Mouse (Mus musculus) embryonic facial prominence, embryonic 15.5 days (tissue): ENCODE measurements at regions not wholly inside any gene's neighbourhood (a gene's known extent, or its start where the extent isn't known, plus 50 kb on each side); places are given as distances from the start of the nearest gene placed in this dataset.

Experiments used
- ATAC-seq: fragments of 200-750 bp; cut with Nextera tagmentation; 2 replicates; pipeline ENCODE4 v1.8.0; 2017; ENCODE audit warnings: low read depth, moderate TSS enrichment; ENCODE audit not compliant: insufficient number of reproducible peaks, low FRiP score, low TSS enrichment
- H3K27ac ChIP-seq: fragments of 300-500 bp; sonication (generic); replicated peaks from 2 replicates; pipeline ENCODE4 v1.5.1; 2015; ENCODE audit warnings: mild to moderate bottlenecking, inconsistent platforms
- H3K27me3 ChIP-seq: fragments of 300-500 bp; sonication (generic); 2 replicates; pipeline ENCODE4 v1.6.1; 2015; ENCODE audit warnings: inconsistent platforms
- H3K36me3 ChIP-seq: fragments of 300-500 bp; sonication (generic); 2 replicates; pipeline ENCODE4 v1.6.1; 2015; ENCODE audit warnings: mild to moderate bottlenecking, inconsistent platforms
- H3K4me1 ChIP-seq: fragments of 300-500 bp; sonication (generic); 2 replicates; pipeline ENCODE4 v1.6.1; 2015; ENCODE audit warnings: inconsistent platforms
- H3K4me2 ChIP-seq: fragments of 300-500 bp; sonication (generic); replicated peaks from 2 replicates; pipeline ENCODE4 v1.6.1; 2015; ENCODE audit warnings: mild to moderate bottlenecking, inconsistent platforms
- H3K4me3 ChIP-seq: fragments of 300-500 bp; sonication (generic); replicated peaks from 2 replicates; pipeline ENCODE4 v1.5.1; 2015; ENCODE audit warnings: mild to moderate bottlenecking, inconsistent platforms
- H3K9ac ChIP-seq: fragments of 300-500 bp; sonication (generic); 2 replicates; pipeline ENCODE4 v1.6.1; 2015; ENCODE audit warnings: inconsistent platforms
- H3K9me3 ChIP-seq: fragments of 300-500 bp; sonication (generic); replicated peaks from 2 replicates; pipeline ENCODE4 v1.6.1; 2016; ENCODE audit warnings: inconsistent platforms
- WGBS: fragments of 180-500 bp; shearing (Covaris S2); methylation state at CpG from one replicate; pipeline ENCODE4 v1.1.7; 2015; 5-methylcytosine and 5-hydroxymethylcytosine counted together

DNA sequence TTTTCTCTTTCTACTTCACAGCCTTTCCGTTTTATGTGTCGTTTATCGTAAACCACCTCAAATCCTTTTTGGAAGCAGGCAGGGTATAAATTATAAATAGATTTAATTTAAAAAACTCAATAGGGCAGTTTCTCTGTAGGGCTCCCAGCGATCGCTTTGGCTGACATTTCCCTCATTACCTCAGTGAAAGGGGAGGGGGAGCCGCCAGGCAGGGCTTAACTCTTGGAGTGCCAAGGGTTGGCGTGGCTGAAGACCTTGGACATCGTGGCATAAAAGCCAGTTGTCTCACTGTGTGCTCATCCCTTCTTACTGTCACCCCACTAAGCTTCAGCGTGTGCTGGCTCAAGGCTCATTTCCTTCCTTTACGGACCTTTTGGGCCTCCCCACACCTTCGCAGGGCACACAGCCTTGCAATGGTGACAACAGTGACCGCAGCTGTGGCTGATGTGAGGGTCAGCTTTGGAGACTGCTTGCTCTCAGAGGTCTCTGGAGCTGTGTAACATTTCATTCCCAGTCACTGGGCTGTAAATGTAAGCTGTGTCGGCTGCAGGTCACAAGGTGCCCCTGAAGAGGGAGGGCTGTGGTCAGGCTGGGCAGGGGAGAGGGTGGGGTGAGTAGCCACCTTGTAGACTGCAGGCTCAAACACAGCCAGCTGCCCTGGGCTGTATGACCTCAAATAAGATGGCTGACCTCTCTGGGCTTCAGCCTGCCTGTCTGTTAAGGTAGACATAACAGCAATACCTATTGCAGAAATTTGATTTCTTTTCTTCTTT lies 81.6 kb upstream of the Stx16 start:
- Histone ChIP-seq H3K9me3 (no peaks in the 10 kb centered on the region), H3K4me2 (no peak overlapping the region), H3K4me3 (no peak overlapping the region), H3K27ac (no peak overlapping the region), H3K9ac (no peak overlapping the region), H3K36me3 (no peaks in the 10 kb centered on the region), H3K27me3 (no peaks in the 10 kb centered on the region), H3K4me1 (0 out of 2 replicates have a peak, but pooled peaks cover 10% of the 10 kb centered on the region)
- WGBS, result 38% methylated on average over 13 of the region's 13 CpGs
- no peak for ATAC-seq

DNA sequence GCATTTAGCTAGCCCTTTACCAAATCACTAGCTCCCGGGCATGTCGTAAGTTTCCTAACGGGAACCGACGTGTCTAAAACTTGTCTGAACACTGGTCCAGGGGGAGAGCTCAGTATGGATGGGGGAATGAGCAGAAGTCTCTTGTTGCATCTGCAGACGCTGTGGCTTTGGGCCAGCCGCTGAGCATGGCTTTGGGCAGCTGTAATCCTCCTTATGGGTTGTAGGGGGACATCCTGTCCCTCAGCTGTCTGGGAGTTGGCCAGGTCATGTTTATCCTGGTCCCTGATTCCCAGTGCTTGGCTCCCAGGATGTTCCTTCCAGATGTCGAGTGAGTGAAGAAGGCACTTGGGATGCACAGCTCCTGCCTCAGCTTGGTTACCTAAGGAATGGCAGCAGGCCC lies 71.4 kb upstream of the Stx16 start:
- Histone ChIP-seq H3K4me3 (no peak overlapping the region), H3K9ac (no peak overlapping the region), H3K27ac (no peak overlapping the region), H3K36me3 (no peaks in the 10 kb centered on the region), H3K4me1 (peaks cover 15% of the 10 kb centered on the region), H3K27me3 (no peaks in the 10 kb centered on the region), H3K4me2 (no peak overlapping the region), H3K9me3 (0 out of 2 replicates have a peak, but pooled peaks cover 3% of the 10 kb centered on the region)
- ATAC-seq, result no peak
- 69% methylated on average over 8 of the region's 8 CpGs for WGBS

DNA sequence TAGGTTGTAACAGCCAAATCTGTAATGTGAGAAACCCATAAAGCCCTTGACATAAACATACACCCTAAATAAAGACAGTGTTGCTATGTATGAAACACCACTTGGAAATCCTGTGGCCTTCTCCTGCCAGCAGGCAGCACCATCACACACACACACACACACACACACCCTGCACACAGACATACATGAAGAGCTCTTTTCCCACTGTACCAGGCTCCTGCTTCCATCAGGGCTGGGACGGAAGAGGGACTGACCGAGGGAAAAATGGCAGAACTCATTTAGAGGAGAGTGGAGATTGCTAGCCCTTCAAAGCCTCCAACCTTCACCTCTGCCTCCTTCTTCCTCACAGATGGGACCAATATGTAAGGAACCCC lies 68.1 kb upstream of the Stx16 start:
- peak; percentile 10; the same call in 1 of the 2 replicates for ATAC-seq
- no peaks in the 10 kb centered on the region for H3K27me3 ChIP-seq
- peaks cover 35% of the 10 kb centered on the region for H3K4me1 ChIP-seq

DNA sequence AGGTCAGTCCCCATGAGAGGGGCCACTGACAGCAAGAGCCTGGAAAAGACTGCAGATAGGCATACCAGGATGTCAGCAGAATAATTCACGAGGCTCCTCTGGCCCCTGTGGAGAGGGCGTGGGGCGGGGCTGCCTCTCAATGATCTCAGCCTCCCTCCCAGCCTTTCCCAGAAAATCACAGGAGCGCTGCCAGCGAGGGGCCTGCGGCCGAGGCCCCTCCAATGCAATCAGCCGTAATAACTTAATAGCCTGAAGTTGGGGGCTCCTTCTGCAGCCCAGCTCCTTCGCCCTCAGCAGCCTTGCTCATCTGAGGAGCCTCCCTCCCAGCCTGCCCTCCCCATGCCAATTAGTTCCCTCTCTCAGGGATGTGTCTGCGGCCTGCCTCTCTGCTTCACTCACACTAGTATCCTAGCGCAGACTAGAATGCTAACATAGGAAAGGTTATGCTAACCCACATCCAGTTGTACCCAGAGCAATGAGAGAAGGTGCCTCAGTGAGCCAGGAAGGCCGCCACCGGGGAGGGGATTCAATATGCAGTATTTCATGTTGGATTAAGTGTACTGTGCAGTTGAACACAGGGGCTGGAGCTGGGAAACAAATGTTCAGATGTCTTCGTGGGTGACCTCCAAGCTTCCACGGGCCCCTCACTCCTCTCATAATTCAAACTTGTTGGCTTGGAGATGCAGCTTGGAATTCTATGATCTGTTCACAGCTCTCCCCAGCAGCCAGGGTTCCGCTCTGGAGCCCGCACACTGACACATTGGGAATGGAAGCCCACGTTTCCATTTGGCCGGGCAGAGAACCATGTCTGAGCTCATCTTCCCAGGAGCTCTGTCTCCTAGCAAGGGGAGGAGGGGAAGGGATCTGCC lies 67.5 kb upstream of the Stx16 start:
- 35% methylated on average over 19 of the region's 19 CpGs for WGBS
- Histone ChIP-seq H3K27ac (peak overlapping the region; percentile 83), H3K4me2 (no peak overlapping the region), H3K36me3 (no peaks in the 10 kb centered on the region), H3K4me3 (no peak overlapping the region), H3K27me3 (no peaks in the 10 kb centered on the region), H3K4me1 (peaks cover 35% of the 10 kb centered on the region), H3K9ac (no peak overlapping the region), H3K9me3 (0 out of 2 replicates have a peak, but pooled peaks cover 3% of the 10 kb centered on the region)
- peak; percentile 84 for ATAC-seq

More for the DNA sequence above, 68.1 kb upstream of the Stx16 start:
- 0 out of 2 replicates have a peak, but pooled peaks cover 3% of the 10 kb centered on the region for H3K9me3 ChIP-seq
- no peaks in the 10 kb centered on the region for H3K36me3 ChIP-seq
- no peak overlapping the region for H3K9ac ChIP-seq
- WGBS, result 57% methylated on average over 2 of the region's 2 CpGs
- H3K4me3 ChIP-seq, result no peak overlapping the region
- peak overlapping the region; percentile 83 for H3K27ac ChIP-seq
- no peak overlapping the region for H3K4me2 ChIP-seq

DNA sequence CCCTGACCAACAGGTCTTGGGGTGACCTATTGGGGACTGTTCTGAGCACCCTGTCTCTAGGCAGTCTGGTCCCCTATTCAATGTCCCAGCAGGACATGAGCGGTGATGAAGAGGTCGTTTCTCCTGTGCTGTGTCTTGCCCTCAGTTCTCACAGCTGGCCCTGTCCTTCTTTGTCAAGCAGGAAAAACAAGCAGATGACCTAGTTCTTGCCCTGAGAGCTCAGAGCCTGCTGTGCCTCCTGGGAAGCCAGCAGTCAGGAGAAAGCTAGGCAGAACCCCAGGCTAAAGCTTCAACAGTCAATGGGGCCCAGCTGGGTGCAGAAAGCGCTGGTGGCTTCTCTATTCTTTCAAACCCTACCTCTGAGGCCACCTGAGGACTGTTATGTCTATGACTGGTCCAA lies 66.1 kb upstream of the Stx16 start:
- H3K27ac ChIP-seq, result no peak overlapping the region
- WGBS, result 65% methylated on average over 3 of the region's 3 CpGs
- no peak overlapping the region for H3K4me2 ChIP-seq
- H3K27me3 ChIP-seq, result no peaks in the 10 kb centered on the region
- H3K4me3 ChIP-seq, result no peak overlapping the region
- H3K36me3 ChIP-seq, result no peaks in the 10 kb centered on the region
- no peak overlapping the region for H3K9ac ChIP-seq
- no peaks in the 10 kb centered on the region for H3K9me3 ChIP-seq
- H3K4me1 ChIP-seq, result peaks cover 35% of the 10 kb centered on the region
- no peak for ATAC-seq

DNA sequence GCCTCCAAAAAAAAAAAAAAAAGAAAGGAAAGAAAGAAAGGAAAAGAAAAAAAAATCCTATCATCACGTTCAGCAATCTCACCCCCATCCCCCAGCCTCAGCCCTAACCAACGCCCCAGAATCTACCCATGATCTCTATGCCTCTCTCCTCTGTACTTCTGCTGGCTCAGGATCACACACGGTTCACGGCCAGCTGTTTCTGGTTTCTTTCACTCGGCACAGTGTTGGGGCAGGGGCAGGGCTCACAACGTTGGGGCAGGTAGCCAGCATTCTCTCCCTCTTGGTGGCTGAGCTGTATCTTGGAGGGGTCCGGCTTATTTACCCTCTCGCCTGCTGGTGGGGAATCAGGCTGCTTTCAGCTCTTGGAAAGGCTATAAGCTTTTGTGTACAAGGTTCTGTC lies 64.7 kb upstream of the Stx16 start:
- ATAC-seq, result peak; percentile 21; the same call in 1 of the 2 replicates
- H3K4me1 ChIP-seq, result peaks cover 39% of the 10 kb centered on the region
- no peaks in the 10 kb centered on the region for H3K27me3 ChIP-seq
- H3K27ac ChIP-seq, result peak overlapping the region; percentile 60
- no peak overlapping the region for H3K4me2 ChIP-seq
- no peak overlapping the region for H3K4me3 ChIP-seq
- WGBS, result 22% methylated on average over 8 of the region's 8 CpGs
- no peaks in the 10 kb centered on the region for H3K9me3 ChIP-seq
- H3K9ac ChIP-seq, result no peak overlapping the region
- no peaks in the 10 kb centered on the region for H3K36me3 ChIP-seq

DNA sequence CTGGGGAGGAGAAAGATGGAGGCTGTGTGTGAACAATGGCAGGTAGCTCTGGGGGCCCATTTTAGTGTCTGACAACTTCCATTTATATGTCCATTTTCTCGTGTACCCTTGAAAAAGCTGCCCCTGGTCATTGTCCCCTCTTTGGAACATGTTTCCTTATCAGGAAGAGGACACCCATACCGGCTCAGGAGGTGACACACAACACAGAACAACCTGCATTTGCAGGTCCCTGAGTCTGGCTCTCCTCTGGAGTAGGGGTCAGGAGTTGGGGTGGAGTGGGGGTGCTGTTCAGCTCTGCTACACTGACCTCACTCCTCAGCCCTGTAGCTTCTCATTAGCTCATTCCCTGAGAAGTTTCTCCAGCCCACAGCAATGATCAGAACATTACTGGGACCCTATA lies 61.7 kb upstream of the Stx16 start:
- peaks cover 24% of the 10 kb centered on the region for H3K4me1 ChIP-seq
- WGBS, result 74% methylated on average over 2 of the region's 2 CpGs

DNA sequence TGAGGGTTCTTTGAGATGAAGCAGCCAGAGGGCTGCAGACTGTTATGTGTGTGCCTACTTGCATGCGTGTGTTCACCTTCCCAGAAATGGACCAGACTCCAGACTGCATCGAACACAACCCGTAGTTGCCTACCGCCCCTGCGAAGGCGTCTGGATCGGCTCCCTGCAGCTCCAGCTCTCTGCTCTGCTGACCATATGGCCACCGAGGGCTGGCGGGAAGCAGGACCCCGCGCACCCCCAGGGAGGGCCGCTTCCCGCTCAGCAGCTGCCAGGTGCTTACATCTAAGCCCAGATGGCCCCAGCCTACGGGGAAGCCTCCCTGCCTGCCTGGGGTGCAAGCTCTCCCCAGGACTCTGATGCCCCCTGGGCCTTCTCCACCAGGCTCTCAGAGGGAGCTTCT lies 60.8 kb upstream of the Stx16 start:
- H3K9me3 ChIP-seq, result no peaks in the 10 kb centered on the region
- no peak for ATAC-seq
- H3K27ac ChIP-seq, result no peak overlapping the region

More for the DNA sequence above, 61.7 kb upstream of the Stx16 start:
- Histone ChIP-seq H3K9ac (no peak overlapping the region), H3K4me2 (no peak overlapping the region), H3K27me3 (no peaks in the 10 kb centered on the region), H3K36me3 (no peaks in the 10 kb centered on the region), H3K27ac (no peak overlapping the region), H3K4me3 (no peak overlapping the region), H3K9me3 (no peaks in the 10 kb centered on the region)
- no peak for ATAC-seq

DNA sequence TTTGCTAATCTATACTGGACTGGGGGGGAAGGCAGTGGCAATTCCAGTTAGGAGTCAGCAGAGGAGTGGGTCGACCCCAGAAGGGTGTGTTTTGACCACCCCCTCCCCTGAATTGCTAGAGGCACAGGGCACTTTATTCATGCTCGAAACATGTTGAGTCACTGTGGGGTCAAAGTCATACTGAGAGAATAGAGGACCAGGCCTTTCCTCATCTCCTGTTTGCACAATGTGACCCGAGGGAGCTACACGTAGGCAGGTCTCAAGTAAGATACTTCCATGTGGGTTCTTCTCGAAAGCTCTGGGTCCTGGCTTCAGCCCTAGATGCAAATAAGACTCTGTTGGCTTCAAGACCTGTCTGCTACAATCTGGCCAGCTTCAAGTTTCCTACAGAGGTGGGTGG lies 60.0 kb upstream of the Stx16 start:
- H3K4me1 ChIP-seq, result peaks cover 17% of the 10 kb centered on the region
- H3K9me3 ChIP-seq, result no peaks in the 10 kb centered on the region
- ATAC-seq, result no peak
- no peak overlapping the region for H3K27ac ChIP-seq
- 87% methylated on average over 5 of the region's 5 CpGs for WGBS
- H3K27me3 ChIP-seq, result no peaks in the 10 kb centered on the region
- no peak overlapping the region for H3K4me3 ChIP-seq
- H3K9ac ChIP-seq, result no peak overlapping the region
- H3K4me2 ChIP-seq, result no peak overlapping the region
- no peaks in the 10 kb centered on the region for H3K36me3 ChIP-seq

More for the DNA sequence above, 60.8 kb upstream of the Stx16 start:
- Histone ChIP-seq H3K27me3 (no peaks in the 10 kb centered on the region), H3K36me3 (no peaks in the 10 kb centered on the region), H3K4me2 (no peak overlapping the region), H3K4me1 (peaks cover 19% of the 10 kb centered on the region), H3K4me3 (no peak overlapping the region), H3K9ac (no peak overlapping the region)
- 55% methylated on average over 14 of the region's 14 CpGs for WGBS

DNA sequence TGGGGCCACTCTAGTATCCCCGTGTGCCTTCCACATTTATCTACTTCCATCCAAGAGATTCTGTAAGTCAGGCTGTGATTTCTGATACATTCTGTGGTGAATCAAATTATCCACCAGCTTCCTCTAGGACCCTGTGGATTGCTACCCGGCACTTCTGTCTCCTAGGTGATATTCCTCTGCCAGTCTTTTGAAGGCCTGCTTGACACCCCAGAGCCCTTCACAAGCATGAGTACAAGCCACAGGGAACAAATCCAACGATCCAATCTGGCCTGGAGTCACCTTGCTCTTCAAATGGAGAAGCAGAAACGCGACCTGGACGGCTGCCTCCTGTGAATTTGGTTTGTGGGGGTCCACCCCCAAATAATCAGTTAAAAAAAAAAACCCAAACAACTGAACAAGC lies 59.1 kb upstream of the Stx16 start:
- Histone ChIP-seq H3K4me2 (no peak overlapping the region), H3K36me3 (no peaks in the 10 kb centered on the region), H3K4me3 (no peak overlapping the region), H3K27ac (no peak overlapping the region), H3K9me3 (no peaks in the 10 kb centered on the region), H3K27me3 (no peaks in the 10 kb centered on the region), H3K9ac (no peak overlapping the region), H3K4me1 (peaks cover 12% of the 10 kb centered on the region; the same call in 1 of the 2 replicates)
- 78% methylated on average over 6 of the region's 6 CpGs for WGBS
- no peak for ATAC-seq

DNA sequence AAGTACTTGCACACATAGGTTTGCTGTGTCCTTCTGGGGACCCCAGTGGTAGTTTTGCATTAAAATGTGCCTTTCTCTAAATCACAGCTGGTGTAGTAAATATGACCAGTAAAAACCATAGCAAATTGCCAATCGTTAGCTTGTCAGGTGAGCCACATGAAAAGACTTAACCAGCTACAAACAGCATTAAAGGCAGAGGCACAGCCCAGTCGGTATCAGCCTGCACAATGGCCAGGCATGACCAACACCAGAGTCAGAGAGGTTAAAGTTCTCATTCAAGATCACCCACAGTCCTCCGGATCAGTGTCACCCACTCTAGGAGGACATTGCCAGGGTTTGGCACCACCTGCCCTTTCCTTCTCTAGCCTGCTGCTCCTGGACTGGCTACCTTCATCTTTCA lies 58.5 kb upstream of the Stx16 start:
- Histone ChIP-seq H3K4me3 (no peak overlapping the region), H3K4me2 (no peak overlapping the region), H3K27me3 (no peaks in the 10 kb centered on the region), H3K4me1 (peaks cover 16% of the 10 kb centered on the region; the same call in 1 of the 2 replicates), H3K36me3 (no peaks in the 10 kb centered on the region), H3K9me3 (no peaks in the 10 kb centered on the region), H3K27ac (no peak overlapping the region), H3K9ac (no peak overlapping the region)
- WGBS, result 47% methylated on average over 3 of the region's 3 CpGs
- ATAC-seq, result no peak
